Mouse (Mus musculus): Measurements from ENCODE around the gene Phactr3. TPM values are rescaled to one million over a fixed set of nuclear protein-coding genes. Genes with fewer than 3 reads are reported as not detected.

Gene Phactr3
- polyA plus RNA-seq, 1 experiment from 2014 or later: 0.46 TPM

DNA sequence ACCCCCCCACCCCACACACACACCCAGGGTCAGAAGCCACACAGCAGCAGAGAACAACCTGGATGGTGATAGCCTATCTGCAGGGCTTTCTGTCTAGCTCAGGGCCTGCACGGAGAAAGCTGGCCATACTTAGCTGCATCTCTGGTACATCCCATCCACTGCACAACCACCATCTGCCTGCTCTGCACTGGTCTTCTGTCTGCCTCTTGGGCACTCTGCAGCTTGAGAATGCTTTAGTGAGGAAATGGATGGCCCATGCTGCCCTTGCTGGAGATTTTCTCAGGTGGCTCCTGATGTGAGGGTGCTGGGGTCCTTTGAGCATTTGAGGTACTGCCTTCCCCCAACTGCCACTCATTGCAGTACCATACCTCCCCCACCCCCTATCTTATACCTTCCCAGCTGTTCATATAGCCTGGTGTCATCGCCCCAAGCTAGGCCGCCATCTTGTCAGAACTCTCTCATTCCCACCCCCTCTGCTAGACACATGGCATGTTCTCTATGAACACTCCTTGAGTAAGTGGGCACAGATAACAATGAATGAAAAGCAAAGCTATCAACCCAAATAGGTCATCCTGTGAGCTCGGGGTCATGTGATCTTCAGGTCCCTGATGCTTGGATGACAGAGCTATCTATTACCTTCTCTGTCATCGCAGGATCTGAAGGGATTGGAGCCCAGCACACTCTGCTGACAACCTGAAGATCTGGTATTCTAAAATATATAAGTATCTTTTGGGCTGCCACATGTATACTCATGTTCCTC, 13.0 kb downstream of the Phactr3 start:
- no peak for DNase-seq (ENCODE audit: low spot score)

DNA sequence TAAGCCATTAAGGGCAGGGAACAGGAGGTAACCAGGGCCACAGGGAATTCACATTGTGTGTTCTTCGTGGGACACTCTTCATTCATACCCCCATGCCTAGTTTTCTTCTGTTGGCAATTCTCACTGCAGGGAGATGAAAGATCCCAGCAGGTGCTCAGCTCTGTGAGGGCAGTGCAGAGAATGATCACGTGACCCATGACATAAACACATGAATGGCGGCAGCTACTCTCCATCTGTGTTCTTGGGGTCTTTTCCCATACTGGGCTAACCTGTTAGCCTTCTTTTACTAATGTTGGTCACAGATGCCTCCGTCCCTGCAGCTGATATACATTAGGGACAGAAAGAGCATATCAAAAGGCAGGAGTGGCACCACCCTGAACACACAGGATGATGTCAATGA, 16.9 kb downstream of the Phactr3 start:
- no peak for DNase-seq (ENCODE audit: low spot score)

DNA sequence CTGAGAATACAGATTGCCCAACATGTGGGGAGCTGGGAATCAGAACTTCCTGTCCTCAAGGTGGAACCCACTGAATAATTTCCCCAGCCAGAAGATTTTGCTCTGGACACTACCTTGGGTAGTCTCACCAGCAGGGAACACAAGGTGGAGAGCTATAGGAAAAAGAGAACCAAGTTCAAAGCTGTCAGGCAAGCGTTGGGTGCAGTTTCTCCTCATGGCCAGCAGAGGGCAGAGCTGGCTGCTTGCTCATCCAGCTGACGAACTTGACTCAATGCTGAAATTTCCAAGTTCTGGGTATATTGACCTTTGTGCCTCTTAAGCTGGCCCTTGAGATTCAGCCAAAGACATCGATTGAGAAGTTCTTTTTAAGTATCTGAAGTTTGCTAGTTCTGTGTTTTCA, 18.7 kb downstream of the Phactr3 start:
- DNase-seq (ENCODE audit: low spot score): peak; percentile 45

DNA sequence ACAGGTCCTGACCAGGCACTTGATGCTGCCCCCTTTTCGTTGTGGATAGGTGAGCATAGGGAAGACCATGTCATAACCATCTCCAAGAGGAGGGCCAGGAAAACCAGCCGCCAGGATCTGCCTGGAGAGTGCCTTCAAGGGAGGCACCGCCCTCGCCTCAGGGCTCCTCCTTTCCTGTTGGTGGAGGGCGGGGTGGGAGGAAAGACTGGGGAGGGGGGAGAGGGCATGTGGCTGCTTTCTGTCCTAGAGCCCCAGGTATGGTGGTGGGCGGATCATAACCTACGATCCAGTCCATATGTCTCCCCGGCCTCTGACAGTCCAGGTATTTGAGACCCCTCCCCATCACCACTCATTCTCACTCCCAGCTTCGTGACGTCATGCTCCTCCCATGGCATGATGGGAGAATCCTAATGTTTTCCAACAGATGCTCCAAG, 22.7 kb downstream of the Phactr3 start:
- DNase-seq (ENCODE audit: low spot score): no peak

GRCm38 (mm10) chr2:178142291-178143023, 23.7 kb downstream of the Phactr3 start:
- no peak for DNase-seq (ENCODE audit: low spot score)

GRCm38 (mm10) chr2:178143024-178143415, 24.2 kb downstream of the Phactr3 start:
- DNase-seq (ENCODE audit: low spot score): no peak

DNA sequence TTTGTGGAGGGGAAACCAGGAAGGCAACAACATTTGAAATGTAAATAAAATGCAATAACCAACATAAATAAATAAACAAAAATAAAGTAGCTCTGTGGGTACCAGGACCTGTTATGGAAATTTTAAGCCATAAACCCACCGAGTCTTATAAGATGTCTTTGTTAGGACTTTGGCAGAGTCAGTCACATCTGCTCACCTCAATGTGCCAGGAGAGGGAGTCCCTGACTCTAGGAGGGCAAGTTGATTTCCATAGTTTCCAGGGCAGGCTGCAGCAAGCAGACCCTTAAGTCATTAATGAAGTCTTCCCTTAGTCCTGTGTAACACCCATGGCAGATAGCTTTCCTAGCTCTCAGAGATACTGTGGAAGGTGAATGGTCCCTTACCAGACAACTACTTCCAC, 25.1 kb downstream of the Phactr3 start:
- DNase-seq (ENCODE audit: low spot score): no peak

- no peak for DNase-seq (ENCODE audit: low spot score)
These were observed 30.5 kb downstream of the Phactr3 start for GRCm38 (mm10) chr2:178149312-178149711.

GRCm38 (mm10) chr2:178150697-178151096, 31.9 kb downstream of the Phactr3 start:
- DNase-seq (ENCODE audit: low spot score): no peak

DNA sequence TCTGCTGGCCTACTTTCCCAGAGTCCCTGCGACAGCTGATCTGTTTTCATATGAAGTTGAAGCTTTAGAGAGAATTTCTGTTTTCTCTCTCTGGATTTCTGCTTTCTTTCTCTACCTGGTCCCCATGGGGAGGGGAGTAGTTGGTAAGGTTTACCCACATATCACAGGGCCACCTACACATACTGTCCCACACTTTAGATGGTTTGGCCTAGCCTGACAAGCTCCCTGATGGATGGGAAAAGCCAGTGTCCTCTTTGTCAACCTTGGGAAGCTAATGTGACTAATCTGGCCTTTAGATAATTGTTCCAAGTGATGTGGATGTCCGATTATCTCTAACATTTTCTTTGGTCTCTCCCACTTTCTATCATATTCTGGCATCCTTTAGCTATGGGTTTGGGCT, 34.8 kb downstream of the Phactr3 start:
- no peak for DNase-seq (ENCODE audit: low spot score)

- DNase-seq (ENCODE audit: low spot score): no peak
These were observed 35.4 kb downstream of the Phactr3 start for GRCm38 (mm10) chr2:178154129-178154528.

- no peak for DNase-seq (ENCODE audit: low spot score)
These were observed 35.8 kb downstream of the Phactr3 start for GRCm38 (mm10) chr2:178154576-178154975.

DNA sequence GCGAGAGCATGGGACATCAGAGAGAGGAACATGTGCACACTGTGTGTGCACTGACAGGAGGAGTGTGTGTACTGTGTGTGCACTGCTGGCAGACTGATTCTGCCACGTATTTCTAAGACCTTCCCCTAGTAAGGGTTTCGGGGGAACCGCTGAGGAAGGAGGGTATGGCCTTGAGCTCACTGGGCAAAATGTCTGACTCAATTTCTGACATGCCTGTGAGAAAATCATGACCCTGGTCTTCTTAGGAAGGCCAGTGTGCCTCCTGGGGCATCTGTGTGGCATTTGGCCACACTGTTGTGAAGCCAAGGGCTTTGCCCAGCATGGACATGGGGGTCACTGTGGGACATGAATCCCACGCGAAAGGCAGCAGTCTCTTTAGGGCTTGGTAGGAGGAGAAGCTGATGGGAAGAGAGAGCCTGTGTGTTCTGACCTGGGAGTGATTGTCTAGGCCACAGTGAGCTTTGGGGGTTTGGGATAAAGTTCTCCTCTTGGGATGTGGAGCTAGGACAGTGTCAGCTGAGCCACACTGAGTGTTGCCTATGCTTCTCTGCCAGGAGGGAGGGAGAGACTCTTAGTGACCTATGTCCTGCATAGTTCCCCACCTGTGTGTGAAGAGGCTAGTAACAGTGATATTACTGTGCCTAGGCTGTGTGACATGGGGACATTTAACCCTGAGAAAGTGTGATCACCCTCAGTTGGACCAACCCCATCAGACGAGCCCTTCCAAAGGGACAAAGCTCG, 36.6 kb downstream of the Phactr3 start:
- no peak for DNase-seq (ENCODE audit: low spot score)

- DNase-seq (ENCODE audit: low spot score): no peak
These were observed 37.1 kb downstream of the Phactr3 start for GRCm38 (mm10) chr2:178155917-178156282.

DNA sequence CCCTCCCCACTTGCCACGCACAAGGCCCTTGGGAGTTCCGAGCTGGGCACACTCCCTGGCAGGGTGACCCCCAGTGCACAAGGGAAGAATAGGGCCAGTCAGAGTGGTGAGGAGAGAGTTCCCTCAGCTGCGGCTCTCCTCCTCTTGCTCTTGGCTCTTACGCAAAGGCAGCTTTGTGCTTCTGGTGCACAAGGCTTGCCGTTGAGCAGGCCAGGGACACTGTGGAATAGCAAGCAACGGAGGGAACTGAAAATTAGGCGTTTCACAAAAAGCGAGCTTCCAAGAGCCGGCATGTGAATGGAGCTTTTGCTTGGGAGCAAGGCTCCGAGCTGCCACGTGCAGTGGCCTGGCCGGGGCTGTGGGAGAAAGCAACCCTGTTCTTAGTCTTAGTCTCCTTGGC, 40.2 kb downstream of the Phactr3 start:
- no peak for DNase-seq (ENCODE audit: low spot score)

GRCm38 (mm10) chr2:178163981-178164380, 45.2 kb downstream of the Phactr3 start:
- DNase-seq (ENCODE audit: low spot score): no peak

GRCm38 (mm10) chr2:178165943-178166342, 47.2 kb downstream of the Phactr3 start:
- no peak for DNase-seq (ENCODE audit: low spot score)

DNA sequence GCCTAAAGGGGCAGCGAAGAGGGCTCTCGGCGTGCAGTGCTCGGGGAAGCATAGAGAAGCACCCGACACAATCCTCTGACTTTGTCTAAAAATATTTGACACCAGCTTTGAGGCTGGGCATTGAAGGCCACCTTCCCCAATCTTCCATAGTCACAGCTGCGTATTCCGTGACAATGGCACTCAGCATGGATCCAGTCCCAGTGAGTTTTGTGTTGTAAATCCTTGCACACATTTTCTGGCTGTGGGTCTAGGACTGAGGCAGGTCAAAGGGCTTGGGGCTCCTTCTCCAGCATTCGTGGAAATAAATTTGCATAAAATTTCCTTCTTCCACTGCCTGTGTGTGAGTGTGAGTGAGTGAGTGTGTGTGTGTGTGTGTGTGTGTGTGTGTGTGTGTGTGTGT, 51.2 kb downstream of the Phactr3 start:
- no peak for DNase-seq (ENCODE audit: low spot score)

GRCm38 (mm10) chr2:178173951-178174350, 55.2 kb downstream of the Phactr3 start:
- no peak for DNase-seq (ENCODE audit: low spot score)

DNA sequence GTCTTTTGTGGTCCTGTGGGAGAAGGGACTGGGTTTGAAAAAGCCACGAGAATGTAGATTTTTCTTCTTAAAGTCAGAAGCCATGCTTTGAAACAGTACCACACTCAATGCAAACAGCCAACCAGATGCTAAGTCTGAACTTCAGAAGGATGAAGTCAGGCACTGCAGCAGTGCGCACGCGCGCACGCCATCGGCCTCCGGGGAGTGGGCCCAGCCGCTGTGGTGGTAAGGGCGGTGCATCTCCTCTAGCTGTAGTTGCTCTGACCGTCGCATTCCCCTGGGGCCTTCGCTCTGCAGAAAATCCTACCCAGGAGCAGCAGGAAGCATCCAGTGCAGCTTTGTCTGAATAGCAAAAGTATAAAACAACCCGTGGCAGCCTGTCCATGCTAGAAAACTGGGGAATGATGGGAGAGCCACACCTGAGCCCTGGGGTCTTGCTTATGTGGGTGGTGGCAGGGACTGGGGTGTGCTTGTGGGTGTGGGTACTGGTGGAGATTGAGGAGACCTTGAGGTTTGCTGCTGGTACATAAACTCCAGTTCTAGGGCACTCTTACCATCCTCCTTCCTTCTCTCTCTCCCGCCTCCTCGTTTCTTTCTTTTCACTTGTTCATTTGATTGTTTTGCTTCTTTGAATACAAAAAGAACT, 56.6 kb downstream of the Phactr3 start:
- DNase-seq (ENCODE audit: low spot score): no peak

- no peak for DNase-seq (ENCODE audit: low spot score)
These were observed 65.5 kb downstream of the Phactr3 start for GRCm38 (mm10) chr2:178184251-178184650.

DNA sequence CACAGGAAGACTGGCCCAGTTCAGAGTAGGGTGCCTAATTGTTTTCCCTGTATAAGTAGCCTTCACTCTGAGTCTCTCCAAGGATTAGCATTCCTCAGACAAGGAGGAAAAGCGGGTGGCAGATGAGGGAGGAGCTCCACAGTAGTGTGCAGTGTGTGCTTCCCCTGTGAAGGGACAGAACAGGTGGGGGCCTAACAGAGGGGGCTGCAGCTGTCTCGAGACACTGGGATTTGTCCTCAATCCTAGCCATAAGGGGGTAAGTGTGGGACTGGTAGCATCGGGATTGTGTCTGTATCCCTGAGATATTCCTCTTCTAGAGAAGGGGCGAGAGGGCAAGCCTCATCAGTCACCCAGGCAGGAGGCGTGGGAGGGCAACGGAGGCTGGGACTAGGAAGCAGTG, 66.1 kb downstream of the Phactr3 start:
- no peak for DNase-seq (ENCODE audit: low spot score)

Data from thymus, postnatal 0 days (tissue).